Mouse (Mus musculus) CD4-positive, CD25-positive, alpha-beta regulatory T cell, adult 2 months (primary cell): ENCODE data around the gene Zbtb8a.

Experiments used
- DNase-seq: peaks from one replicate; pipeline ENCODE4 v3.0.0-alpha.2; 2012; ENCODE audit warnings: low read depth, low spot score

The Zbtb8a gene

DNA sequence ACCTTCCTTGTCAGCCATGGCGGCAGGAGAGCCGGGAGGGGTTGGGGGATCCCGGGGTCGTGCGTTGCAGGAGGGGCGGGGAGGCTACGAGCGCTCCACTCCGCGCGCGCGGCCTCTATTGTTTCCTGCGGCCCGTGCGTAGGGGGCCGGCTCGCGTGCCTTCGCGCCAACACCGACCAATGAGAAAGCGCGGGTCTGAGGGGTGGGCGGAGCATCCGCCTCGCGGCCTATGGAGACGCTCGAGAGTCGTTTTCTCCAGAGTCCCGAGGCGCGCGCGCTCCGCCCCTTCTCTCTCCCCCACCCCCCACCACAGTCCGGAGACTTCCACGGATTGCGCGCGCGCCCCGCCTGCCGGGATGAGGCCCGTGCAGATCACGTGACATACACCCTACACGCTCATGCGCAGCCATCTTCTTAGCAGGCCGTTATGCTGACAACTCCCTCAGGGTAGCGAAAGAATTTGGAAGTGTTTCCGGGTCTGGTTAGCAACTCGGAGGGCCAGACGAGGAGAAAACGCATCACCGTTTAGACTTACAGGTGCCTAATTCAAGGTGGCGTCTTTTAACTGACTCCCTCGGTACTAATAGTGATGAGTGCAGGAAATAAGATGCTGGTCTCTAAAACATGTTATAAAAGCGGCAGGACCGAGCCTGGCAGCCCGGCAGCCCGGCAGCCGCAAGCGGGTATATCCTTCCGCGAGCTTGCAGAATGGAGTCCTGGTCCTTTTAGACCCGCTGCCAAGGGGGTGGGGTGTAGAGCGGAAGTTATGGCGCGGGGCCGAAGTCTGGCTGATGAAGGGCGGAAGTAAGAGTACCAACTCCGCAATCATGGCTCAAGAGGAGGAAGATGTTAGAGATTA is 42.5 kb downstream of the Zbtb8a start, which contains the start of the genes Rbbp4 and Zbtb8os:
Gene Rbbp4, minus strand, starts transcription at position 155 of the 859 bp plus-strand sequence.
Gene Zbtb8os, plus strand, starts transcription at position 480 of the 859 bp plus-strand sequence.
- DNase-seq = peak; percentile 100

GRCm38 (mm10) chr4:129334677-129335215 is 43.2 kb downstream of the Zbtb8a start:
- no peak for DNase-seq

DNA sequence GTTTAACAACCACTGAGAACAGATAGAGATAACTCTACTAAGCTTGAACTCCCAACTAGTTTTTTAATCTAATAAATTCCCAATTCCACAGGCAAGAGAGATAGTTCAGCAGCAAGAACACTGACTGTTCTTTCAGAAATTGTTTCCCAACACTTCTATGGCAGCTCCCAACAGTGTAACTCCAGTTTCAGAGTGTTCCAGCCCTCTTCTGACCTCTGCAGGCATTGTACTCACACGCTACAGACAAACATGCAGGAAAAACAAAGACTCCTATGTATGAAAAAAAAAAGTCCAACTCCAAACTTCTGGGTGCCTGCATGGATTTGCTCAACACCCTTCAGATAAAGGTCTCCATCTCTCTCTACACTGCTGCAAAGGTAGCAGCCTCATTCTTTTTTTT is 45.1 kb downstream of the Zbtb8a start:
- DNase-seq = no peak

DNA sequence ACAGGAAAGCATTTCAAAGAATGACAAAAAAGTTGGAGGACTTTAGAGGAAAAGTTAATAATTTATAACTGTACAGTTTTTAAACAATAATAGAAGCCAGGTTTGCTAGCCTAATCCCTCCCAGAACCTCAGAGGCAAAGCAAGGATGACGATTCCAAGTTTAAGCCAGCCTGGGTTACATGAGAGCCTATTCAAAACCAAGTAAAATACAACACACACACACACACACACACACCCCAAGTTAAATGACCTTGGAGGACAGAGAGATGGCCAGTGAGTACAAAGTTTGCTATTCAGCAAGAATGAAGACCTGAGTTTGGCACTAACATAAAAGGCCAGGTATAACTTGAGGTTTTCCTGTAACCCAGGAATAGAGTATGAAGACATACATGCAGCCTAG is 51.7 kb downstream of the Zbtb8a start:
- no peak for DNase-seq

DNA sequence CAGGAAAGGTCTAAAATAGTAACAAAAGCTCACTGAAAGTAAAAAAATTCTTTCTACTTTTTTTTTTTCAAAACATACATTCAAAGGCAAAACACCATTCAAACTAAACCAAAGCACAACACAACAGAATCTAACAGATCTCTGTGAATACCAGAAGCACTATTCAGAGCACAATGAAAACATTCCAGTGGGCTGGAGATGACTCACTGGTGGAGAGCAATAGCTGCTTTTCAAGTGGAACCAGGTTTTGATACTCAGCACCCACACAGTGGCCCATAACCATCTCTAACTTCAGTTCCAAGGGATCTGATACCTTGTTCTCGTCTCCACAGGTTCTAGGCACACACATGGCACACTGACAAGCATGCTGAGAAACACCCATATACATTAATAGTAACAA is 53.2 kb downstream of the Zbtb8a start:
- DNase-seq = no peak

DNA sequence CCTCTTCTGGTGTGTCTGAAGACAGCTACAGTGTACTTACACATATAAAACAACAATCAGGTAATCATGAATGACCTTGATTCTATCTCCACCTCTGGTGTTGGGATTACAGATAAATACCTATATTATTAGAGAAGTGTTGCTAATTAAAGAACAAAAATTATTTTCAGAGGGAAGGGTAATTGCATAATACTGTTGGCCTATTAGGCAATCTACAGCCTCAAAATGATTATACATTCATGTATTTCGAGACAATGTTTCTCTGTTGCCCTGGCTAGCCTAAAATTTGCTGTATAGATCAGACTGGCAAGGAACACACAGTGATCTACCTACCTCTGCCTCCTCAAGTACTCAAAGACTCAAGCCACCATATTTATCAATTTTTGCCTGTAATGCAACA is 54.4 kb downstream of the Zbtb8a start:
- no peak for DNase-seq

- DNase-seq = no peak
Measured at GRCm38 (mm10) chr4:129322042-129322441, 55.9 kb downstream of the Zbtb8a start.

GRCm38 (mm10) chr4:129320876-129321275 is 57.0 kb downstream of the Zbtb8a start:
- no peak for DNase-seq

DNA sequence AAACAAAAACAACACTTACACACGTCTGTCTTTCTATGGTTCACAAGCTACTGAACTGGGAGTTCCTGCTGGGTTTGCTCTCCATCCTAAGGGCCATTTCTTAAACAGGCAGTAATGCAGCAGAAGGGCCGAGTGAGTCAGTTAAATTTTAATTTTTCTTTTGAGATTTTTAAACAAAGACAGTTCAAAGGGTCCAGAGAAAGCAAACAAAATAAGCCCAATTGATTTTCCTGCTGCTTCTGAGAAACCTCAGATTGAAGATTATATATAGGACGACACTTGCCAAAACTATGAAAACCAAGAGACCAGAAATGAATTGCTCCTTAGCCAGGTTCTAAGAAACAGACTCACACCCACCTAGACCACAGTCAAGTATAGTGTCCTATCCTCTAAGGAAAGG is 64.0 kb downstream of the Zbtb8a start:
- no peak for DNase-seq

- DNase-seq = no peak
Measured at GRCm38 (mm10) chr4:129307936-129308335, 70.0 kb downstream of the Zbtb8a start.

DNA sequence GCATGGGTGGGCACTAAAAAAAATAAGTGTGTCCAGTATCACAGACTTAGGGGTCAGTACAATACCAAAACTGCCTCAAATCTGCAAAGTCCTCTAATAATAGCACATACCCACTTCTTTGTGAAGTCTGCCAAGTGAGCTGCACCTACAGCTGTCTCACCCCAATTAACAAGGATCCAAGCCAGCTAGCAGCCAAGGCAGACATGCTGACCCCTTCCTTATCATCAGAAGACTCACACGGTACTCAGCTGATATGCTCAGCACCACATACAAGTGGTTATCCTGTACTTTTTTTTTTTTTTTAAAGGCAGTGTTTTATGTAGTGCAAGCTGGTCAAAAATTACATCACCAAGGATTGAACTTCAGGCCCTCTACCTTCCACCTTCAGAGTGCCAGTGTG is 73.6 kb downstream of the Zbtb8a start:
- no peak for DNase-seq

GRCm38 (mm10) chr4:129303816-129304215 is 74.1 kb downstream of the Zbtb8a start:
- no peak for DNase-seq
